Mouse (Mus musculus): ENCODE measurements around the gene Drd4.

Gene Drd4

DNA sequence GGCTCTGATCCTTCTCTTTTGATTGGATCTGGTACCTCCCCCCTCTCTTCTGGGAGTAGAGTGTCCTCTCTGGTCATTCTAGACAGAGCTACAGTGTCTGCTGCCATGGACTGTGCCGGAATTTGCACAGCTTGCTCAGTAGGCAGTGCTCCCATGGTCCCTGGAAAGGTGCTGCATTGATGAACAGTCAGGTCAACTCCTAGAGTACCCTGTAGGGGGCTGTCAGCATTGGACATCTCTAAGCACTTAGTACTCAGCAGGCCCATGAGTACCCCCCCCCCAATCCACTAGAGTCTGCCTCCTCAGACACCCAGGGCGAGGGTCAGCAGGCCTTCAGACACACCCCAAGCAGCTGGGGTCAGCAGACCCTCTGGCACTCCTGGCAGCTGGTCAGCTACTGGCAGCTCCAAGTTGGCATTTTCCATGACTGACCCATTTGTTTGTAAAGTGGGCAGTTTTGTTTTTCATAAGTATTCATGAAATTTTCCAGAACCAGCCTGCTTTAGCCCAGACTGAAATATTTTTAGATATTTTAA is 43.3 kb downstream of the Drd4 start:
- DNase-seq (ENCODE audit: low spot score in 2 of 2), result no peak

DNA sequence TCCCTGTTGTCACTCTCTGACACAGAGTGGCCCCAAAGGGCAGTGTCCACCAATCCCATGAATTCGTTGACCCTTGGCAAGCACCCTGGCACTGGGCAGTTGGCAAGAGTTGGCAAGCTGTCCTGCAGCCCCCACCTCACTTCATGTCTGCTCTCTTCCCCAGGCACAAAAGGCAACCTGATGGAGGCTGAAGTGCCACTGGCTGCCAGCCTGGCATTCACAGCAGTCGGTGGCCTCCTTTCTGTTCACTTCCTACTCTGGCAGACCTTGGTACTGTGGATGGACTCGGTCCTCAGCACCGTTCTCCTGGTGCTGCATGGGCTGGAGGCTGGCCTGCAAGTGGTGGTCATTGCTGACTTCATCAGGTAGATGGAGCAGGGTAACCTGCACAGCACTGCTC is 43.9 kb downstream of the Drd4 start:
- DNase-seq (ENCODE audit: low spot score in 2 of 2), result no peak

DNA sequence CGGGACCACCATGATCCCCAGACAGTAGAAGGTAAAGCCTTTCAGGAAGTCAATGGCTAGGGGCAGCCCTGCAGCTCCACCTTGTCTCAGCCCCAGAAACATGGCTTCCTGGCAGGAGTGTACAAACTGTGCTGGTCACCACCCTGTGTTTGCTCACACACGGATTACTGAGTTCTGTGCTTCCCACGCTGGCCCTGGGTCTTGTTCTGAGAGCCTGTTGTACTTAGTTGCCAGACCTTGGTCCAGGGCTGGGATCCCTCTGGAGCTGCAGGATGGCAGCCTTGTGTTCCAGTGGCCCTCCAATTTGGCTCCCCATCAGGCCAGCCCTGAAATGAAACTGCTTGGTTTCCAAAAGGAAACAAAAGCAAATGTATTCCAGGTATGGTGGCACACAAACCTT is 44.5 kb downstream of the Drd4 start:
- no peak for DNase-seq (ENCODE audit: low spot score in 2 of 2)

DNA sequence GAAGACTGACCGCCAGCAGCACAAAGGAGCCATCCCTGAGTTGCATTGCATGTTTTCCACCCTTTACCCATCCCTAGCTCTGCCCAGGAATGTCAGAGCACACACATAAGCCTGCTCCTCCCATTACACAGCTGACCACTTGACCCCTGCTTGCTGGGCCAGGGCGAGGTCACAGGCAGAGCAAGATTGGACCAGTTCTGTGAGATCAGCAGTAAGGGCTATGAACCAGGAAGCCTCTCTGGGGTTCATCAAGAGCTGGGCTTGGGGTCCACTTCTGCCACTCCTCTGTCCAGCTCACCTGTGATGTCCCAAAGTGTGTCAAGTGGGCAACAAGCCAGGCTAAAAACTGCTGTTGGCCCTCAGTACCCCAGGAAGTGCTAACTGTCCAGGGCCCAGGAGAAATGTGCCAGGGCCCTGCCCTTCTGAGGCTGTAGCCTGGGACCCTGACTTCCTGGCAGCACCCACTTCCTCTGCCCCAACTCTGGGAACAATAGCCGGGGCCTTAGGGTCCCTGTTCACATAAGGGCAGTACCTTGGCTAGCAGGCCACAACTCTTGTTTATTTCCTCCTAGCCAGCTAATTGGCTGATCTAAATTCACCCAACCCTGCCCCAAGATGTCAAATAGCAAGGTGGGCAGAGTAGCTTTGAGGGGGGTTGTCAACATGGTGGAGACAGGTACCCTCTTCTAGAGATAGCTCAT is 46.1 kb downstream of the Drd4 start:
- no peak for DNase-seq (ENCODE audit: low spot score in 2 of 2)

DNA sequence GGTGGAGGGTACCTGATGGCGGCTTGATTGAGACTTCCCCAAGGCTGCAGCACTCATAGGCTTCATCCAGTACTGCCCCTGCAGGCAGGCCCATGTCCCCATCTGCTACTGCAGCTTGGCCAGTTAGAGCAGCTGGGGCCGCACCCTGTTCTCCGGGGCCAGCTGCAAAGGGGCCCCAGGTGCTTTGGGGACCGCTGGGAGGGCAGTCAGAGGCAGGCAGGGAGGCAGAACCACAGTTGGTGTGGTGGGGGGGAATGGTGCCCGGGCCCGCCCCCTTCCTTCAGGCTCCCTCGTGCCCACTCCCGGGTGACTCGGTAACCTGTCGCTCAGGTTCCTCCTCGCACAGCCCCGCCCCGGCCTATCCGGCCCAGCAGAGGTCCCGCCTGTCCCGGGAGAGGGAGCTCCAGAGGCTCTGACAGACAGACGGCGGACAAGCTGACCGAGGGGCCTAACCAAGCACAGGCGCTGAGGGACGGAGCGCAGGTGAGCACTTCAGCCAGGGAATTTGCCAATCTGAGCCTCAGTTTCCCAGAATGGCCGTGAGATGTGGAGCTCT is 46.8 kb downstream of the Drd4 start, which contains the start of gene Eps8l2:
TSS of gene Eps8l2 (plus strand) at position 305 of the 556 bp plus-strand sequence.
- DNase-seq (ENCODE audit: low spot score in 2 of 2), result no peak

DNA sequence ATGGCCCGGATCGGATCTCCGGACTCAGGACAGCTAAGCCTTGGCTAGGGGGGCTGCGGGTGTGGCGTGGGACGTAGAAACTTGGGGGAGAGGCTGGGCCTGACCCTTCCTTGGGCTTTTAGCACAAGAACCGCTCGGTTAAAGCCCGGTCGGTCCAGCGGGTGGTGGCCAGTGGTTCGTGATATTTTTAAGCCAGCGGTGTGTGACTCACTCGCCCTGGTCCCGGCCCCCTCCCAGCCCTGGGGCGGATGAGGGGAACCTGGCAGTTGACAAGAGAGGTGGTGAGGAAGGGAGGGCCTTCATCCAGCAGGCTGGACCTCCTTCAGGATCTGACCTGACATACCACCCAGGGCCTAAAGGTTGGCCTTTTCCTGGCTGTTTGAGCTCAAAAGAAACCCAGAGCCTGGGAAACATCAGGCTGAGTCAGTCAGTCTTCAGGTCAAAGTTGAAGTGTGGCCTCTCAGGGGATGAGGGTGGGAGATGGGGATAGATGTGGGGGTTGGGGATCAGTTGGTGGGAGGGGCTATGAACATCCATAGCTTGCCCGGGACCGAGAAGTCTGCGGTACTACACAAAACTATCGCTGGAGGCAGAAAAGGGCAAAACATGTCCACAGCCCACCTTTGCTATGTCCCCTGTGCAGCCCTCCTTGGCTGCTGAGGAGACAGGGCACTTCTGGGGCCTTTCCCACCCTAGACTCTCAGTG is 47.6 kb downstream of the Drd4 start:
- no peak for DNase-seq (ENCODE audit: low spot score in 2 of 2)

DNA sequence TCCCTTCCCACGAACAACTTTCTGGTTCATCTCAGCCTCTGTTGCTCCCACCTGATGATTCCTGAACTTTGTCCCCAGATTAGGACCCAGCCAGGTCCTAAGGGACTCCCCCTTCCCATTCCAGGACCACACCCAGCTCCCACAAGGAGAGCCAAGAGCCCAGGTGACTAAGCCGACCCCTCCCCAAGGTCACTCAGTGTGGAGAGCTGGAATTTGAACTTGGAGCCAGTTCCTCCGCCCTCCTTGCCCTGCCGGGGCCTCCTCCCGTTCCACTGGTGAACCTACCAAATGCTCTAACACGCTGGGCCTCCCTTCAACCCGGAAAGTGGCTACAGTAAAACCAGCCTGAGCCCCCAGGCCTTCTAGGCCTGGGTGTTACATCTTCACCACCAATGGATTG is 48.2 kb downstream of the Drd4 start:
- DNase-seq (ENCODE audit: low spot score in 2 of 2), result no peak

DNA sequence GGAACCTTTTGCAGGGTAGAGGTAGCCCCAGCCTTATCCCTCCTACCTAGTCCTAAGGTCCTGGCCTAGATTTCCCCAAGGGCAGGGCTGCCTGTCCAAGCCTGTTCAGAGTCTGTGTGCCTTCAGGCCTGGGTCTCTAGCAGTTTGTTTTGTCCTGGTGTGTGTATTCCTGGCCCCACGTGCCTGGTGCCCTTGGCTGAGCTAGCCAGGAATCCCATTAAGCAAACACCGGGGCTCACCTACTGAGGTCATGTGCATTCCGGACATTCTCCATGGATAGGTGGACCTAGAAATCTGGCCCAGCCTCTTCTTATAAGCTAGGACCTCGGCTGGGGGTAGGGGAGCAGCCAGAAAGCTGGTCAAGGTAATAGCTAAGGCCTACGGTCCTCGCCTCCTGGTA is 48.7 kb downstream of the Drd4 start:
- no peak for DNase-seq (ENCODE audit: low spot score in 2 of 2)

DNA sequence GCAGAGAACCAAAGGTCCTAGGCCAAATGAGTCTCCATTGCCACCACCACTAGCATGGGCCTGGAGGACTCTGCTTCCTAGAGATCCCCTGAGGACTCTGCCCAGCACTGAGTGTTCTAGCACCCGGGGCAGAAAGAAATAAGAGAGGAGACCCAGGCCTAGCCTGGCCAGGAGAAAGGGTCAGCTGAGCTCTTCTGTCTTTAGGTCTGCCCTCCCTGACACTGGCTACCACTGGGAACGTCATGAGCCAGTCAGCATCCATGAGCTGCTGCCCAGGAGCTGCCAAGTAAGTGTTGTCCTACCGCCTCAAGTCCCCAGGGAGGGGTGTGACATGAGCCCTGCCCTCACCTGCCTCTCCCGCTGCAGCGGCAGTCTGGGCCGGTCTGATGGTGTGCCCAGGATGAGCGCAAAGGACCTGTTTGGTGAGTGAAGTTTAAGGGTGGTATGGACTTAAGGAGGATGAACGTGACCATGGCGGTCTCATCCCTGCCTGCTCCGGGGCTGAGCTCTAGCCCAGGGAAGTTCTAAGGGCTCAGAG is 50.0 kb downstream of the Drd4 start:
- DNase-seq (ENCODE audit: low spot score in 2 of 2), result no peak

DNA sequence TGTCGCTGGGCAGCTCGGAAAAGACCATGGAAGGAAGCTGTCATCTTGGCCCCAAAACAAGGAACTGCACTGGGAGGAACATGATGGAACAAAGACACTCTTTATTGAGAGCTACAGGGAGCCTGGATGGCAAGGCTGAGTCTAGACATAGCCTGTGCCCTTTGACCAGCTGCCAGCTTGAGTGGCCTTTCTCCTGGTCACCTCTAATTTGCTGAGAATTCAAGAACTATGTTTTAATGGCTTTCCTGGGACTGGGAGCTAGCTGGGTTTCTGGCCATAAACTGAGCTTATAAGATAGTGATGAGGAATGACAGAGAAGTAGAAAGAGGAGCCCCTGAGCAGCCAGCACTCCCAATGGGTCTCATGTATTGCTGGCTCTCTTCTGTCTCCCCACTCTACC is 51.4 kb downstream of the Drd4 start:
- no peak for DNase-seq (ENCODE audit: low spot score in 2 of 2)

DNA sequence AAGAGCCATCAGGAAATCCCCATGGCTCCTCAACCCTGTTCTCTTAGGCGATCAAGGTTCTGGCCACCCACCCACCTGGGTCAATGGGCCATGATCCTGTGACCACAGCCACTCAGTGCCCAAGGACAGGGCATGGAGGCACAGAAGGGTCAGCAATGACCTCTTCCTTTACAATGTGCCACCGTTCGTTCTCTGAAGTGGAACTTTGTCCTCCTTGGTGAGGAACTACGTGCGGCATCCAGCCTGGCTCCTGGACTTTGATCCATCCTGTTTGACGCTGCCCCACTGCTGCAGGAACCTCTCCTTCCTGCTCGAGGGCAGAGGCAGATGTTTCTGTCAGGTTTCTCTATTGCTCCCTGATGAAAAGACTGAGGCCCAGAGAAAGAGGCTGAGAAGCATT is 51.9 kb downstream of the Drd4 start:
- DNase-seq (ENCODE audit: low spot score in 2 of 2), result no peak

DNA sequence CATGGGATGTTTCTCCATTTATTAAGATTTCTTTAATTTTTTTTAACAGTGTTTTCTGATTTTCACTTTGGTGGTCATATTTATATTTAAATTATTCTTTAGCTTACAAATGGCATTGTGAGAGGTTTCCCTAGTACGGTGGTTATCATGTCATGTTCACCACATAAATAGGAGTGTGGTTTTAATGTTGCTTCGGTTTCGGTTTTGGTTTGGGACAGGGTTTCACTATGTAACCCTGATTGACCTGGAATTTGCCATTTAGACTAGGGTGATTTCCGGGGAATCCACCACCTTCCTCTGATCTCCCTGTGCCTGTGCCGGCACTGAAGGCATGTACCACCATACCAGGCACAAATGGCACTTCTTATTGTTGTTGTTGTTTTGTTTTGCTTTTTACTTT is 53.0 kb downstream of the Drd4 start:
- DNase-seq (ENCODE audit: low spot score in 2 of 2), result no peak
